Mouse (Mus musculus) hindbrain, embryonic 10.5 days (tissue): Measurements from ENCODE around the gene Cfd. TPM values are rescaled to one million over a fixed set of nuclear protein-coding genes. Genes with fewer than 3 reads are reported as not detected.

Source experiments
- DNase-seq: peaks from one replicate; pipeline ENCODE4 v3.0.0-alpha.2; 2017; ENCODE audit warnings: low spot score
- H3K27ac ChIP-seq: fragments of 300-500 bp; sonication (generic); 2 replicates; pipeline ENCODE4 v1.5.1; 2016; ENCODE audit warnings: mild to moderate bottlenecking, moderate library complexity
- H3K27me3 ChIP-seq: fragments of 300-500 bp; sonication (generic); 2 replicates; pipeline ENCODE4 v1.6.1; 2016; ENCODE audit warnings: mild to moderate bottlenecking; ENCODE audit not compliant: poor library complexity, insufficient read depth, severe bottlenecking
- H3K36me3 ChIP-seq: fragments of 300-500 bp; sonication (generic); 2 replicates; pipeline ENCODE4 v1.6.1; 2016; ENCODE audit warnings: mild to moderate bottlenecking, moderate library complexity
- H3K4me1 ChIP-seq: fragments of 300-500 bp; sonication (generic); replicated peaks from 2 replicates; pipeline ENCODE4 v1.6.1; 2016; ENCODE audit warnings: mild to moderate bottlenecking
- H3K4me3 ChIP-seq: fragments of 300-500 bp; sonication (generic); 2 replicates; pipeline ENCODE4 v1.5.1; 2016; ENCODE audit warnings: mild to moderate bottlenecking, moderate library complexity
- H3K9me3 ChIP-seq: fragments of 300-500 bp; sonication (generic); 2 replicates; pipeline ENCODE4 v1.6.1; 2016; ENCODE audit warnings: mild to moderate bottlenecking, moderate library complexity
- WGBS: fragments of 180-500 bp; shearing (Covaris S2); methylation state at CpG from one replicate; pipeline ENCODE4 v1.1.7; 2016; 5-methylcytosine and 5-hydroxymethylcytosine counted together
- polyA plus RNA-seq: library from polyadenylated mRNA; unstranded; fragments of >200 nt; fragmentation: Nextera tagmentation; extraction: Ambion mirVana; gene quantifications from 2 replicates; pipeline ENCODE4 v1.2.1, GENCODE M21; 2016

The Cfd gene
- polyA plus RNA-seq, 1 experiment from 2014 or later: not detected

DNA sequence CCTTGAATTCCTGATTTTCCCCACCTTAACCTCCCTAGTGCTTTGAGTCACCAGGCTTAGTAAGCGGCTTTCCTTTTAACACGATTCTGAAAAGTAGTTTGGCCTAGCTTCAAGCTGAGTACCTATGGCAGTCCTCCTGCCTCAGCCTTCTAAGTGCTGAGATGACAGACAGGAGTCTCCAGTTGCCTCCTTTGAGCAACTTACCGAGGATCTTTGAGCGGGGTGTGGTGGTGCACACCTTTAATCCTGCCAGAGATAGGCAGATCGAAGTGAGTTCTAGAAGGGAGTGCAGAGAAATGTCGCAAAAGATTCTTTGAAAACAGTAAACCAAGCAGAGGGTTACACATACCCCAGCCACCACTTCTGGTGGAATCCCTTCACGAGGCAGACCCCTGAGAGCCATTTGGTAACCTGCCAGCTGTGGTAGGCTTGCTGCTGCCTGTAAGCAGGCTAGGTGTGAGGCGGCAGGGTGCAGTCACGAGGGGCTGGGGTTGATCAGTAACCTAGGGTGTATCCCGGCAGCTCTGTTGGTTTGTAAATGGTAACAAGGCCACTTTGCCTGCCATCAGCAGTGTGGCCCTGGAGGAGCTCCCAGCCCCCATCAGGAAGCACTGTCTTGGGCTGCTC, 35.0 kb upstream of the Cfd start:
- Histone ChIP-seq H3K4me1 (peaks cover 66% of the 10 kb centered on the region), H3K36me3 (peaks cover 57% of the 10 kb centered on the region), H3K27me3 (no peaks in the 10 kb centered on the region), H3K9me3 (no peaks in the 10 kb centered on the region), H3K4me3 (peak overlapping the region; percentile 98), H3K27ac (peak overlapping the region; percentile 100)
- whole genome bisulfite sequencing: 8% methylated on average over 10 of the region's 10 CpGs
- no peak for DNase-seq

DNA sequence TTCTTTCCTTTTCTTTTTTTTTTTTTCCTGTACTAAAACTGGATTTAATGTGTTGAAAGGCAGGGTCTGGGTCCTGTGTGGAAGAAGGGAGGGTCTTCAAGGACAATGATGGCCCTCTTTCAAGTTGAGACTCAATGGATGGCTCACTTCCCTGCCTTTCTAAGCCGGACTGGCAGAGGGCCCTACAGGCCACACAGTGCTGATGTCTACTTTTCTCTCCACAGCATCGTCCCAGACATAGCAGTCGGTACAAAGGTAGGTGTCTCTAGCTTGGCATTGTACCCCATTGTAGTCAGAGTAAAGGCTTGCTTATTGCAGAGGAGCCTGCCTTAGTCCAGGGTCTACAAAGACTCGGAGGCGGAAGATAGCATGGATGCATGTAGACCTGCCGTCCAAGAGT, 34.4 kb upstream of the Cfd start:
- H3K27ac ChIP-seq: peak overlapping the region; percentile 100; the same call in 1 of the 2 replicates
- no peaks in the 10 kb centered on the region for H3K27me3 ChIP-seq
- WGBS: 62% methylated on average over 6 of the region's 6 CpGs
- peaks cover 58% of the 10 kb centered on the region for H3K36me3 ChIP-seq
- peak overlapping the region; percentile 98 for H3K4me3 ChIP-seq
- H3K9me3 ChIP-seq: no peaks in the 10 kb centered on the region
- no peak for DNase-seq
- H3K4me1 ChIP-seq: peaks cover 69% of the 10 kb centered on the region

DNA sequence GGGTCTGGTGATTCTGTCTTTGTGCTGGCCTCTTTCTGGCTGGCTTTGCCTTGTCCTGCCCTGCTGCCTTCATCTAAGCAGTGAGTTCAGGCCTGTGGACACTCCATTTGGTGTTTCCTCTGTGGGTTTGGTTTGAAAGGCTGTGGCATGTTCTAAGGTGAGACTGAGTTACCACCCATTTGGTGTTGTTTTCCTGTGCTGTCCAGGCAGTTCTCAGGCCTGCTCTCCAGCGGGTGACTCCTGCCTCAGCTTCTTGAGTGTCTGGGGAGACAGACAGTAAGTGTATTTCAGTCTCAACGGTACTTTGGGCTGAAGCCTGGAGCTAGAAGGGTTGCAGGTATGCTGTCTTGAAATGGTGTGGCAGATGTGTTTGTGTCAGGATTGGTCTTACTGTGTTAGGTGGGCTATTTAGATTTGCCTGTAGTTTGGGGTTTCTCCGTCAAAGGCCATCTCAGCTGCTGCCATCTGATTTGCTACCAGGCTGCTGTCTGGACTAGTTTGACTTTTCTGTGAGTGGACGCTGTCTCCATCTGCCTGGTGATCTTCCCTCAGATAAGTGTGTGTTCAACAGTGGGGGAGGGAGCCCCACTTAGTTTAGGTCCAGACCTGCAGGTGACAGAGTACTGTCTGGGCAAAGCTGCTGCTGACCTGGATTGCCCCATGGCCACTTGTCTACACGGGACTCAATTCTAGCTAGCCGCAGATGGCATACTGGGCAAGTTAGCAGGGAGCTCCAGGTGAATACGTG, 33.8 kb upstream of the Cfd start:
- no peaks in the 10 kb centered on the region for H3K9me3 ChIP-seq
- peak overlapping the region; percentile 100 for H3K27ac ChIP-seq
- H3K4me3 ChIP-seq: peak overlapping the region; percentile 98
- peaks cover 64% of the 10 kb centered on the region for H3K4me1 ChIP-seq
- WGBS: 74% methylated on average over 7 of the region's 7 CpGs
- DNase-seq: no peak
- H3K36me3 ChIP-seq: peaks cover 64% of the 10 kb centered on the region
- H3K27me3 ChIP-seq: no peaks in the 10 kb centered on the region

DNA sequence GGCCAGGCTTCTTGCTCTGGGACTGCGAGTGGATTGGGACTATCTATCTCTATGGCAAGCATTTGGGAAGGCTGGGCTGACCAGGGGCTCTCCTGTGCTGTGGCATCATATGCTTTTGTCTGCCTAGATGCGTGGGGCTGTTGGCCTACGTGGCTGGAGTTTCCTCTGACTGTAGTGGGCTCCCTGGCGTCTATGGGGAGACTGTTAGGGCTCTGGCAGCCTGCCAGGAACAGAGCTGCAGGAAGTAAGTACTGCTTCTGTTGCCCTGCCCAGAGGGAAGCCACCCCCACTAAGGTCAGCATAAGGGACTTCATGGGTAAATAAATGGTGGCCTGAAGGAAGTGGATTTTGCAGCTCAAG, 33.2 kb upstream of the Cfd start:
- H3K9me3 ChIP-seq: no peaks in the 10 kb centered on the region
- no peak for DNase-seq
- no peaks in the 10 kb centered on the region for H3K27me3 ChIP-seq
- H3K4me1 ChIP-seq: peaks cover 59% of the 10 kb centered on the region
- peak overlapping the region; percentile 98 for H3K4me3 ChIP-seq
- WGBS: 60% methylated on average over 4 of the region's 4 CpGs
- H3K36me3 ChIP-seq: peaks cover 70% of the 10 kb centered on the region
- peak overlapping the region; percentile 100 for H3K27ac ChIP-seq

DNA sequence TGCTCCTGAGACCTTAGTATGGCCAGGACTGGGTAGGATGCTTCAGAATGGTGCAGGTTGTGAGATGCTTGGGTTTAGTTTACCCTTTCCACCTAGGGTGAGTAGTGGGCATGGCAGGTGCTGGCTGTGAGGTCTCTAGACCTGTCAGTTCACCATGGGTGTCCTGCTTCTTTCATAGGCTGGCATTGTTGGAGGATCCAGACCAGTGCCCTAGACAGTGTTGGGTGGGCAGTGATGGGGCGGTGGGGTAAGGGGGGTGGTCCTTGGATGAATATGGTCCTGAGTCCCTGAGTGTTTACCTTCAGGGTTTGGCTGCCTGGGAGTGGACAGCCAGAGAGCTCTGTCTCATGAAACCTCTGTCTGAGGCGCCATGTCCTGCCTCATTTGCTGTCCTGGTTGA, 32.8 kb upstream of the Cfd start:
- peaks cover 74% of the 10 kb centered on the region for H3K36me3 ChIP-seq
- peaks cover 54% of the 10 kb centered on the region for H3K4me1 ChIP-seq
- peak overlapping the region; percentile 98 for H3K4me3 ChIP-seq
- H3K9me3 ChIP-seq: no peaks in the 10 kb centered on the region
- H3K27me3 ChIP-seq: no peaks in the 10 kb centered on the region
- peak overlapping the region; percentile 100; the same call in 1 of the 2 replicates for H3K27ac ChIP-seq
- 90% methylated on average over 2 of the region's 2 CpGs for WGBS
- no peak for DNase-seq

DNA sequence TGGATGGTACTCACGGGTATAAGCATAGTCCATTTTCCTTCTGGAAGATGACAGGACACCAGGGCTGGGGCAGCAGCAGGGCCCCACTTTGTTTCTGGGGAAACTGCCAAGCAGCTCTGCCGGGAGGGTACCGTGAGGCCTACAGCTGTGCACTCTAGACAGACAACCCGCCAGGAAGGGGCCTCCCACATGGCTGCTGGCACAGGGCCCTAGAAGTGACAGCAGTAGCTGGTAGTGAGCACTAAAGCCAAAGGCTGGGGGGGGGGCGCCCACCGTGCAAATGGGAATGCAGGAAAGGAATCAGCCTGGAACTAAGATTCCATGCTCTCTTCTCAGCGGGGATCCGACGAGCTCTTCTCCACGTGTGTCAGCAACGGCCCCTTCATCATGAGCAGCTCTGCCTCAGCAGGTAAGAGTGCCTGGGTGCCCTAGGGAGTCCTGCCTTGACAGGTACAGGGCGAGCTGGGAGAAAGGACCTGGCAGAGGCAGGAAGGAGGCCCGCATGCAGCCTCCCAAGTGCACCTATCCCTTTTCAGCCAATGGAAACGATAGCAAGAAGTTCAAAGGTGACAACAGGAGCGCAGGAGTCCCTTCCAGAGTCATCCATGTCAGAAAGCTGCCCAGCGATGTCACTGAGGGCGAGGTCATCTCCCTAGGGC, 32.1 kb upstream of the Cfd start:
- H3K27me3 ChIP-seq: no peaks in the 10 kb centered on the region
- H3K4me3 ChIP-seq: peak overlapping the region; percentile 98; the same call in 1 of the 2 replicates
- DNase-seq: no peak
- peaks cover 49% of the 10 kb centered on the region for H3K4me1 ChIP-seq
- 74% methylated on average over 17 of the region's 17 CpGs for WGBS
- peaks cover 81% of the 10 kb centered on the region for H3K36me3 ChIP-seq
- no peaks in the 10 kb centered on the region for H3K9me3 ChIP-seq
- H3K27ac ChIP-seq: no peak overlapping the region

DNA sequence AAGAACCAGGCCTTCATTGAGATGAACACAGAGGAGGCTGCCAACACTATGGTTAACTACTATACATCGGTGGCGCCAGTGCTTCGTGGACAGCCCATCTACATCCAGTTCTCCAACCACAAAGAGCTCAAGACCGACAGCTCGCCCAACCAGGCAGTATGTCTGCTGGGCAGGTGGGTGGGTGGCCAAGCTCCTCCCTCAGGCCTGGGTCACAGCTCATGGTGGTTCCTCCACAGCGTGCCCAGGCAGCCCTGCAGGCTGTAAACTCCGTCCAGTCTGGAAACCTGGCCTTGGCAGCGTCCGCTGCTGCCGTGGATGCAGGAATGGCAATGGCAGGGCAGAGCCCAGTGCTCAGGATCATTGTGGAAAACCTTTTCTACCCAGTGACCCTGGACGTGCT, 31.5 kb upstream of the Cfd start:
- no peak overlapping the region for H3K4me3 ChIP-seq

DNA sequence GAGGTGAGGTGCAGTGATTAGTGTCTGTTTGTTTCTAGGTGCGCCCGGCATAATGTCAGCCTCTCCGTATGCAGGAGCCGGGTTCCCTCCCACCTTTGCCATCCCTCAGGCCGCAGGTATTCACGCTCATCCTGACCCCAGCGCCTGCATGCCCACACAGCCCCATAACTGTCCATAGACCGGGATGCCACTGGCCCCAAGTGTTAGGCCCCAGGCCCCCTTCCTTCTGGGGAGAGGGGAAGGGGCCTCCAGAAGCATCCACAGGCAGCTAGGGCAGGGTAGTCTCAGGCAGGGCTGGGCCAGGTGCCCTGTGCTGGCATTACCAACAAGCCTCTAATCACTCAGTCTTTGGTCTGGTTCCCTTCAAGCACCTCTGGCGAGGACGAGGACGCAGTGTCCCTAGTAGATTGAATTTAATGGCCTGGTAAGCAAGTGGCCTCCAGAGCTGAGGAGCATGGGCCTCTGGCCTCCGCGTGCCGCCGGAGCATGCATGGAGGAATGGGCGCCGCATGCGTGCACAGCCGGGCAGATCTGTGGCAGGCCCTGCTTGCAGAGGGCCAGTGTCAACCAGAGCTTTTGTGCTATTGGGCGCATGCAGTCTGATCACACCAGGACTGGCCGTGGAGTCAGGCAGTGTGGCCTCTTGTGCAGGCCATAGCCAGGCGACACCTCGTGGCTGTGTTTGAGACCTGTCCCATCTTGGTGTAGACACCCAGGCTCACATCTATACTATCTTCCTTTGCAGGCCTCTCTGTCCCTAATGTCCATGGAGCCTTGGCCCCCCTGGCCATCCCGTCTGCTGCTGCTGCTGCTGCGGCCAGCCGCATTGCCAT, 30.4 kb upstream of the Cfd start:
- Histone ChIP-seq H3K9me3 (no peaks in the 10 kb centered on the region), H3K4me1 (peaks cover 55% of the 10 kb centered on the region), H3K27me3 (no peaks in the 10 kb centered on the region), H3K4me3 (0 out of 2 replicates have a peak overlapping the region, but pooled peaks have one; percentile 2), H3K36me3 (peaks cover 98% of the 10 kb centered on the region), H3K27ac (no peak overlapping the region)
- 95% methylated on average over 26 of the region's 26 CpGs for WGBS
- no peak for DNase-seq

More for the DNA sequence above, 31.5 kb upstream of the Cfd start:
- Histone ChIP-seq H3K27me3 (no peaks in the 10 kb centered on the region), H3K27ac (no peak overlapping the region), H3K9me3 (no peaks in the 10 kb centered on the region), H3K4me1 (peaks cover 49% of the 10 kb centered on the region), H3K36me3 (peaks cover 87% of the 10 kb centered on the region)
- 91% methylated on average over 11 of the region's 11 CpGs for WGBS
- no peak for DNase-seq

DNA sequence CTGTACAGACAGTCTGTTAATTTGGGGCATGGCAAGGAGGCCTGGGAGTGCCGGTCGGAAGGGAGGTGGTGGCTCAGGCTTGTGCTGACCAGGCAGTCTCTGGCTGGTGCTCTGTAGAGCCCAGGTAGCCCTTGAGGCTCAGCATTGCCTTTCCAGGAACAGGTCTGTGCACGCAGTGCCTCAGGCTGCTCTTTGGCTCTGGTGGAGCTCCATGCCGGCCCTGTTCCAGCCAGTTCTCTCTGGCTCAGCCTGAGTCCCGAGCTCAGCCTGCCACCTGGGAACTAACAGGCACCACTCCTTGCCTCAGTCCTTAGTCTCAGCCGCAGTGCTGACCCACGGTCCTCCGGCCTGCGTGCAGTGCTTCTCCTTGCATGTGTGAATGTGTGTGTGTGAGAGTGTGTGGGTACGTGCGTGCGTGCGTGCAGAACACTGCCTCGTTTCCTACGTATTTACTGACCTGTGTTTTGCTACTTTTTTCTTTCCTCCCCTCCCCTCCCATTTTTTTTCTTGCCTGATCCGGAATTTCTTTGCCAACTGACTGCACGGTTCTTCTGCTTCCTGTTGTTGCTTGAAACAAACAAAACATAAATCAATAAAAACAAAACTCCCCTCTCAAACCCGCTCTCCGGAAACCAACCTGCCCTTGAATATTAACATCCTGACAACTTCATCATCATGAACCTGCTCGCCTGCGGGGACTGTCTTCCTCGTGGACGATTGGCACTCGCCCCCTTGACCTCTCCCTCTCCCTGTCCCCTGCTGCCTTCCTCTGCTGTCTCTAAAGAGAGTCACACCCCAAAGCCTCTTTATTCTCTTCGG, 29.2 kb upstream of the Cfd start:
- peaks cover 100% of the 10 kb centered on the region for H3K36me3 ChIP-seq
- no peak overlapping the region for H3K4me3 ChIP-seq
- DNase-seq: no peak
- H3K27me3 ChIP-seq: no peaks in the 10 kb centered on the region
- H3K27ac ChIP-seq: no peak overlapping the region
- H3K4me1 ChIP-seq: peaks cover 55% of the 10 kb centered on the region
- H3K9me3 ChIP-seq: no peaks in the 10 kb centered on the region
- 86% methylated on average over 25 of the region's 25 CpGs for WGBS

DNA sequence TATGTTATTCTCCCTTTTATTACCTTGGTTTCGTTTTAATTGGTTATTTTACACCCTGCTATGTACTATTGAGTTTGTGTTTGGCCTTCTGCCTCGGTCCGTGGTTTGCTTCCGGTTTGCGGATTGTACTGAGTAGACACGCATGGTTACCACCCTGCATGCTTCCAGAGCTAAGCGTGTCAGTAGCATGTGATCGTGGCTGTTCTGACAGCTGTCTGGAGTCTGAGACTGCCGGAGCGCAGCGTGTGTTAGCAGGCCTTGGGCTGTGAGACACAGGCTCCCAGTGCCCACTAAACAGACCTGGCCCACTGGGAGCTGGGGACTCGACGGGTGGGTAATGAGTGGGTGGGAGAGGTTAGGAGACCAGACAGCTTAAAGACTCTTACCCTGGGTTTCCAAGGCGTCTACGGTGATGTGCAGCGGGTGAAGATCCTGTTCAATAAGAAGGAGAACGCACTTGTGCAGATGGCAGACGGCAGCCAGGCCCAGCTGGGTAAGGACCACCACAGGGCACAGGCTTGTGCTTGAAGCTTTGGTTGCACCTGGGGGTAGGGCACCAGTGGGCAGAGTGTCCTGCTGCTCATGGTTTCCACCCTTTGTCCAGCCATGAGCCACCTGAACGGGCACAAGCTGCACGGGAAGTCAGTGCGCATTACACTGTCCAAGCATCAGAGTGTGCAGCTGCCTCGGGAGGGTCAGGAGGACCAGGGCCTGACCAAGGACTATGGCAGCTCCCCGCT, 28.4 kb upstream of the Cfd start:
- DNase-seq: no peak
- H3K27ac ChIP-seq: no peak overlapping the region
- whole genome bisulfite sequencing: 91% methylated on average over 23 of the region's 23 CpGs
- peaks cover 52% of the 10 kb centered on the region for H3K4me1 ChIP-seq
- H3K36me3 ChIP-seq: peaks cover 100% of the 10 kb centered on the region
- H3K27me3 ChIP-seq: no peaks in the 10 kb centered on the region
- H3K4me3 ChIP-seq: no peak overlapping the region
- H3K9me3 ChIP-seq: no peaks in the 10 kb centered on the region

DNA sequence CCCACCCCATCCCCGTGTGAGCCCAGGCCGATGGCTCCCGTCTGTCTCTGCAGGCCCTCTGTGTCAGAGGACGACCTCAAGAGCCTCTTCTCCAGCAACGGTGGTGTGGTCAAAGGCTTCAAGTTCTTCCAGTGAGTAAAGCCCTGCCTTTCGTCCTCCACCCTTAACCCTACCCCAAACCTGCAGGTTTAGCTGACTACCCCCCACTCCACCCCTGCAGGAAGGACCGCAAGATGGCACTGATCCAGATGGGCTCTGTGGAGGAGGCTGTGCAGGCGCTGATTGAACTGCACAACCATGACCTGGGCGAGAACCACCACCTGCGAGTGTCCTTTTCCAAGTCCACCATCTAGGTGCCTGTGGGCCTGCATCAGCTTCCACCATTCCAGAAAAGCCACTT, 27.7 kb upstream of the Cfd start:
- Histone ChIP-seq H3K27ac (no peak overlapping the region), H3K36me3 (peaks cover 98% of the 10 kb centered on the region), H3K4me3 (no peak overlapping the region), H3K4me1 (peaks cover 49% of the 10 kb centered on the region), H3K9me3 (no peaks in the 10 kb centered on the region), H3K27me3 (no peaks in the 10 kb centered on the region)
- DNase-seq: no peak
- WGBS: 81% methylated on average over 10 of the region's 10 CpGs
